In genomic region chr17:68273527-68273926, GRCm38 (mm10) we compare ENCODE assay signal across 8 mouse cellular contexts. TPM values are rescaled to one million over a fixed set of nuclear protein-coding genes. Genes with fewer than 3 reads are reported as not detected.
DNase-seq lines count a peak whose midpoint lies in the region; ATAC-seq lines count a peak whose summit lies in the region.

L3mbtl4 (plus strand) TSS chr17:68273797.

- under 1% methylated on average over 29 of the region's 29 CpGs for WGBS in kidney, embryonic 15.5 days
- under 1% methylated on average over 29 of the region's 29 CpGs for WGBS in forebrain, embryonic 15.5 days
- WGBS in midbrain, embryonic 10.5 days: 1% methylated on average over 29 of the region's 29 CpGs

- H3K9me3 ChIP-seq in kidney, embryonic 15.5 days (replicated peaks): no peaks in the 10 kb centered on the region
- H3K9me3 ChIP-seq in forebrain, embryonic 15.5 days: no peaks in the 10 kb centered on the region
- H3K9me3 ChIP-seq in midbrain, embryonic 10.5 days (replicated peaks): no peaks in the 10 kb centered on the region

- peak within 1 kb of the TSS; percentile 97 for H3K4me2 ChIP-seq in kidney, embryonic 15.5 days
- peak within 1 kb of the TSS; percentile 97 for H3K4me2 ChIP-seq in forebrain, embryonic 15.5 days (replicated peaks)

- peak within 1 kb of the TSS; percentile 51 for H3K4me3 ChIP-seq in kidney, embryonic 15.5 days (replicated peaks)
- H3K4me3 ChIP-seq in forebrain, embryonic 15.5 days: peak within 1 kb of the TSS; percentile 56
- H3K4me3 ChIP-seq in midbrain, embryonic 10.5 days: peak within 1 kb of the TSS; percentile 76

- peak within 1 kb of the TSS; percentile 39; the same call in 1 of the 2 replicates for H3K9ac ChIP-seq in kidney, embryonic 15.5 days
- H3K9ac ChIP-seq in forebrain, embryonic 15.5 days (replicated peaks): peak within 1 kb of the TSS; percentile 53

- peaks cover 29% of the 10 kb centered on the region for H3K27me3 ChIP-seq in kidney, embryonic 15.5 days
- H3K27me3 ChIP-seq in forebrain, embryonic 15.5 days: no peaks in the 10 kb centered on the region
- H3K27me3 ChIP-seq in midbrain, embryonic 10.5 days (ENCODE audit: low read depth, poor library complexity, severe bottlenecking): peaks cover 35% of the 10 kb centered on the region

- H3K36me3 ChIP-seq in kidney, embryonic 15.5 days: no peaks in the 10 kb centered on the region
- H3K36me3 ChIP-seq in forebrain, embryonic 15.5 days: no peaks in the 10 kb centered on the region
- no peaks in the 10 kb centered on the region for H3K36me3 ChIP-seq in midbrain, embryonic 10.5 days

- DNase-seq in kidney, adult 9 months: no peak
- DNase-seq in cerebellum, adult 11-12 months: peak; percentile 8
- DNase-seq in left cerebral cortex, adult 11 months (ENCODE audit: low spot score): peak; percentile 8
- DNase-seq in midbrain, embryonic 10.5 days (ENCODE audit: low spot score): peak; percentile 52
- DNase-seq in testis, postnatal 10 days (ENCODE audit: low spot score): peak; percentile 68
- DNase-seq in thymus, postnatal 10 days (ENCODE audit: low spot score in 2 of 2): no peak

- peaks cover 10% of the 10 kb centered on the region for H3K4me1 ChIP-seq in kidney, embryonic 15.5 days
- H3K4me1 ChIP-seq in forebrain, embryonic 15.5 days: peaks cover 10% of the 10 kb centered on the region
- peaks cover 10% of the 10 kb centered on the region for H3K4me1 ChIP-seq in midbrain, embryonic 10.5 days

- H3K27ac ChIP-seq in kidney, embryonic 15.5 days: no peak within 1 kb of the TSS
- no peak within 1 kb of the TSS for H3K27ac ChIP-seq in forebrain, embryonic 15.5 days (replicated peaks)
- peak within 1 kb of the TSS; percentile 70 for H3K27ac ChIP-seq in midbrain, embryonic 10.5 days (replicated peaks)

- ATAC-seq in kidney, embryonic 15.5 days (replicated peaks; ENCODE audit: low FRiP score): peak; percentile 89
- ATAC-seq in forebrain, embryonic 15.5 days (replicated peaks): peak; percentile 90

RNA-seq across cellular contexts. Expression of gene L3mbtl4, which starts in this region (rescaled TPM):
- 0.46 and 1.3 TPM in 2 replicates for polyA plus RNA-seq in kidney, embryonic 15.5 days (2015; fragmentation: Nextera tagmentation; extraction: Ambion mirVana)
- 2.0 and 2.2 TPM in 2 replicates for polyA plus RNA-seq in forebrain, embryonic 15.5 days (2015; fragmentation: Nextera tagmentation; extraction: Ambion mirVana)
- polyA plus RNA-seq in midbrain, embryonic 10.5 days (2016; fragmentation: Nextera tagmentation; extraction: Ambion mirVana): 0.09 and 0.17 TPM in 2 replicates

Comparison
In these comparisons a context has a peak if more than half of its experiments do, and no peak if none do; other contexts are left out.
1. Peak in DNase-seq, H3K4me3 ChIP-seq and H3K27ac ChIP-seq in midbrain, embryonic 10.5 days; RNA of the gene not detected or under 1 TPM.
2. DNase-seq: peak in cerebellum, adult 11-12 months (single experiment), left cerebral cortex, adult 11 months (single experiment) and testis, postnatal 10 days (single experiment); none in kidney, adult 9 months (single experiment) and thymus, postnatal 10 days (0 of 2).
3. Peak in every context shown above with its lines, with median percentiles within 50 percentile points of each other: H3K4me3 ChIP-seq.